Mouse (Mus musculus) spleen, adult 2 months (tissue): ENCODE data around the gene Hdgfl3. TPM values are rescaled to one million over a fixed set of nuclear protein-coding genes. Genes with fewer than 3 reads are reported as not detected.
A peak's percentile ranks its signal among the peaks of the same experiment; 100 is the strongest.

Experiments used
- DNase-seq, 2 experiments: peaks; one replicate each; pipeline versions ENCODE4 v3.0.0 to v3.0.0-alpha.2; 2012 to 2021; ENCODE audit warnings: low spot score in 2 of 2, low read depth in 1 of 2
- H3K27ac ChIP-seq: fragments of 200-500 bp; 2 replicates; pipeline ENCODE4 v1.5.1; 2012; ENCODE audit warnings: low read length, inconsistent platforms; ENCODE audit not compliant: insufficient read depth
- H3K27me3 ChIP-seq: fragments of 200-500 bp; 2 replicates; pipeline ENCODE4 v1.6.1; 2012; ENCODE audit warnings: mild to moderate bottlenecking, moderate library complexity, low read length, inconsistent platforms; ENCODE audit not compliant: control insufficient read depth, insufficient read depth
- H3K36me3 ChIP-seq: fragments of 200-500 bp; 2 replicates; pipeline ENCODE4 v1.6.1; 2012; ENCODE audit warnings: mild to moderate bottlenecking, low read length, inconsistent platforms; ENCODE audit not compliant: control insufficient read depth, insufficient read depth
- H3K4me1 ChIP-seq: fragments of 200-500 bp; 2 replicates; pipeline ENCODE4 v1.6.1; 2011; ENCODE audit warnings: inconsistent platforms; ENCODE audit not compliant: control insufficient read depth, insufficient read depth, insufficient read length
- H3K4me3 ChIP-seq: fragments of 200-500 bp; 2 replicates; pipeline ENCODE4 v1.5.1; 2011; ENCODE audit warnings: mild to moderate bottlenecking, inconsistent platforms; ENCODE audit not compliant: insufficient read depth, insufficient read length; ENCODE audit errors: extremely low read depth
- CTCF ChIP-seq: fragments of 200-500 bp; IDR thresholded peaks from 2 replicates; pipeline ENCODE4 v1.5.1; 2011; ENCODE audit warnings: mild to moderate bottlenecking, inconsistent platforms; ENCODE audit not compliant: insufficient read depth, insufficient read length, insufficient replicate concordance; ENCODE audit errors: extremely low read depth
- POLR2A ChIP-seq: fragments of 200-500 bp; IDR thresholded peaks from 2 replicates; pipeline ENCODE4 v1.6.1; 2011; ENCODE audit warnings: low read depth, low read length, inconsistent platforms
- WGBS: fragments of 180-500 bp; shearing (Covaris S2); methylation state at CpG from one replicate; pipeline ENCODE4 v1.1.7; 2018; 5-methylcytosine and 5-hydroxymethylcytosine counted together
- polyA plus RNA-seq: library from polyadenylated mRNA; depleted of rRNA; stranded (reverse); fragments of >200 nt; gene quantifications from 2 replicates; pipeline ENCODE4 v1.2.3, GENCODE M21; 2012

Gene Hdgfl3
- polyA plus RNA-seq, 1 experiment = 1.2 TPM

DNA sequence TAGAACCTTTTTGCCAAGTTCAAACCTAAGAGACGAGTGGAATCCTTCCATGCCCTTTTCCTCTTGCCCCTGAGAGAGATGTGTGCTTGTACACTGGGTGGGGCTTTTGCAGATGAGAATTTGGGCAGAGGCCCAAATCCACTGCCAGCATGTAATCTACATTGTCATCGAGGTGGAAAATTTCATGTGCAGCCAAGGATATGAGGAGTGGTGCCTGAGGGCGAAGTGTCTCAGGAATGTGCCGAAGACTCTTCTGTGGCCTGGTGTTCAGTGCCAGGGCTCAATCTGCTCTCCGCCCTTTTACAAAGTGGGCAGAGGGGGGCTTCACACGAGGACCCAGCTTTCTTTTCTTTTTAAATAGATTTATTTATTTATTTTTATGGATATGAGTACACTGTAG lies 59.6 kb downstream of the Hdgfl3 start:
- H3K4me3 ChIP-seq = no peak overlapping the region
- H3K27me3 ChIP-seq = no peaks in the 10 kb centered on the region
- WGBS = 89% methylated on average over 6 of the region's 6 CpGs
- no peak for DNase-seq
- no peaks in the 10 kb centered on the region for H3K4me1 ChIP-seq
- no peak for TF ChIP-seq CTCF
- TF ChIP-seq POLR2A = no peak
- H3K27ac ChIP-seq = no peak overlapping the region
- H3K36me3 ChIP-seq = peaks cover 20% of the 10 kb centered on the region

DNA sequence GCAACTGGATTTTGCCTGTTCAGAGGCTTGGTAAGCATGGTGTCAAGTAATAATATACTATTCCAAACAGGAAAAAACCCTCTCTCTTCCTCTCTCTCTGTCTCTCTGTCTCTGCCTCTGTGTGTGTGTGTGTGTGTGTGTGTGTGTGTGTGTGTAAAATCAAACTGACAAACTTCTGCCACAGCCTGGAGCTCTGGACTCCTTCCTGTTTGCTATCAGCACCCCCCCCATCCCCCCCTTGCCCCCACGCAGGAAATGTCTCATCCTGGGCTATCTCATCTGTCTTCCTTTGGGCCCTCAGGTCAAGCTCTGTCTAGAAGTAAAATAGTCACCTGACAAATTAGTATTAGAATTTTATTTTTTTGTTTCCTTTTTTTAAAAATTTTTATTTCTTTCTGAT lies 60.5 kb downstream of the Hdgfl3 start:
- no peak for DNase-seq
- 28% methylated on average over 1 of the region's 1 CpGs for WGBS
- no peaks in the 10 kb centered on the region for H3K27me3 ChIP-seq

DNA sequence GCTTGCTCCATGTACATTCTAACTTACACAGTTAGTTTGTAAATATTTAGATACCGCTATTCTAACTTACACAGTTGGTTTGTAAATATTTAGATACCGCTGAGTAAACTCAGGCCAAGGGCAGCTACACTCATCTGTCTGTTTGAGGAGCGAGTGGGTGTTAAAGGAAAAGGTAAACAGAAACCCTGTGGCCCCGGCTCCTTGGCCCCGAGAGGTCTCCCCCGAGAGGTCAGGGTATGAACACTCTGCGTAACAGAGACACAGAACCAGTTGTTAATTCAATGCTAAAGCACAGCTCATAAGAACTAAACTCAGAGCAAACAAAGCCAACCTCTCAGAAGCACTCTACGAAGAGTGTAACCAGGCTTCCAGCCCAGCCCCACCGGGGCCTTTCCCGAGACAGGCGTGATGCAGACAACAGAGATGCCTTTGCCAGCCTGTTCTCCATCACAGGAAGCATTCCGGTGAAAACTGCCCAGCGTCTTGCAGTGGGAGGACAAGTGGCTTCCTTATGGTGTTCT lies 61.7 kb downstream of the Hdgfl3 start:
- Histone ChIP-seq H3K27ac (no peak overlapping the region), H3K4me3 (no peak overlapping the region), H3K36me3 (peaks cover 24% of the 10 kb centered on the region), H3K4me1 (no peaks in the 10 kb centered on the region), H3K27me3 (no peaks in the 10 kb centered on the region)
- no peak for DNase-seq
- TF ChIP-seq POLR2A (no peak), CTCF (no peak)
- WGBS = 93% methylated on average over 13 of the region's 13 CpGs

More for the DNA sequence above, 60.5 kb downstream of the Hdgfl3 start:
- H3K4me1 ChIP-seq = no peaks in the 10 kb centered on the region
- TF ChIP-seq CTCF = no peak
- no peak for TF ChIP-seq POLR2A
- H3K36me3 ChIP-seq = peaks cover 25% of the 10 kb centered on the region
- H3K4me3 ChIP-seq = no peak overlapping the region
- no peak overlapping the region for H3K27ac ChIP-seq

DNA sequence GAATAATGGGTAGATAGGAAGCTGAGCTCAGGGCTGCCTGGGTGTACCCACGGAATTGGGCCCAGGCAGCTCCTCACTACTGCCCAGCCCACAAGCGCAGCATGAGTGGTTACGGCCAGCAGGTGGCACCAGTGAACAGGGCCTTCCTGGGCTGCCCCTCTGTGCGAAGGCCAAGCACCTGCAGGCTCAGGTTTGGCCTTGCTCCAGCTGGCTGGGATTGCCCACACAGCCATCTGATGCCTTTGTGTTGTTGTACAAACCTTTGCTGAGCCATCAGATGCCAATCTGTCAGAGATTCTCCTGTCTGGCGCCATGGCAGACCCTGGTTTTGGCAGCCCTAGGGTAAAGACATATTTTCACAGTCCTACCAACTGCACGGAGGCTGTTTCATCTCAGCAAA lies 66.1 kb downstream of the Hdgfl3 start:
- H3K36me3 ChIP-seq = peaks cover 26% of the 10 kb centered on the region
- H3K27ac ChIP-seq = no peak overlapping the region
- 29% methylated on average over 6 of the region's 6 CpGs for WGBS
- TF ChIP-seq POLR2A (no peak), CTCF (peak; percentile 93)
- H3K4me3 ChIP-seq = no peak overlapping the region
- no peaks in the 10 kb centered on the region for H3K27me3 ChIP-seq
- H3K4me1 ChIP-seq = peaks cover 5% of the 10 kb centered on the region; the same call in 1 of the 2 replicates
- peak in 1 of 2 experiments; percentile 69 for DNase-seq

DNA sequence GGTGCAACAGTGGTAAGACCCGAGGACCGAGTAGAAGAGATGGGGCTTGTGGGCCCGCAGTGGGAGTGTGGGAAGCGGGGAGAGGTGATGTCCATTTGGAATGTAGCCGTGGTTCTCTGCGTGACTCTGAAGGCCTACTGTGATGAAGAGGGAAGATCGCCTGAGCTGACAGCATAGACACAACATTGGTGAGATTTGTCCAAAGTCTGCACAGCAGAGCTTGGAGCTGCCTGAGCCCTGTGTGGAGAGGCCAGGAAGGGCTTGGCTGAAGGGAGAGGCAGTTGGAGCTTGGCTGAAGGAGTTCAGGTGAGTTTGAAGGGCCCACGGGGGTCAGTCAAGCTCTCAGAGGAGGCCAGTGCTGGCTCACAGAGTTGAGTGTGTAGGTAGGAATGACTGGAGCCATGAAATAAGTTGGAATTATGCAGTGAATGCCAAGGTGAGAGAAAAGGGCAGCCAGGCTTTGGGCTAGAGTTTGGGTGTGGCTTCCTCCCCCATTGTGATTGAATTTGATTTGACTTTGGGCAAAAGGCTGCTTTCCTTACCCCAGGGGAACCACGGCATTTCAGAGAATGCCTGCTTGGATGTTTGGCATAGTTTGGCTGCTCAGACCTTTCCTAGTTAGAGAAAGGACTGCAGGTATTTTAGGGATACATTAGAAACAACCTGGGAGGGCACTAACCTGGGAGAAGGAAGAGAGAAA lies 66.9 kb downstream of the Hdgfl3 start:
- Histone ChIP-seq H3K36me3 (peaks cover 22% of the 10 kb centered on the region), H3K27ac (no peak overlapping the region), H3K4me1 (peaks cover 12% of the 10 kb centered on the region; the same call in 1 of the 2 replicates), H3K4me3 (no peak overlapping the region), H3K27me3 (no peaks in the 10 kb centered on the region)
- no peak for DNase-seq
- 92% methylated on average over 9 of the region's 9 CpGs for WGBS
- TF ChIP-seq POLR2A (no peak), CTCF (no peak)

DNA sequence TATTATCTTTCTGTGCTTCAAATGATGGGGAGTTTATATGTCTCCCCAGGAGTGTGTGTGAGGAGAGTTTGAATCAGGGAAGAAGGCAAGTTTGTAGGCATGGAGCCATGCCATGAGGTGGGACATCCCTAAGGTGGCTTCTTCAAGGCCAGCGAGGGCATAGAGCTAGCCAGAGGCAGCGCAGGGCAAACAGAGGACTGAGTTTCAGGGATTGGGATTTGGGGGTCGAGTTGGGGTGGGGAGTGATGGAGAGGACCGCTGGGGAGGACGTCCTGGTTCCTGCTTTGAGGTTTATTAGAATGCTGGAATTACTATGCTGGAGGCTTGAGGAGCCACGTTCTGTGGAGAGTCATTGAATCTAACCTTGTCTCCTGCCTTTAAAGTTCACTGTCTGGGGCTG lies 68.3 kb downstream of the Hdgfl3 start:
- peaks cover 26% of the 10 kb centered on the region for H3K4me1 ChIP-seq
- no peaks in the 10 kb centered on the region for H3K27me3 ChIP-seq
- no peak overlapping the region for H3K27ac ChIP-seq
- 94% methylated on average over 6 of the region's 6 CpGs for WGBS
- peaks cover 14% of the 10 kb centered on the region for H3K36me3 ChIP-seq
- TF ChIP-seq CTCF (no peak), POLR2A (no peak)
- H3K4me3 ChIP-seq = no peak overlapping the region
- DNase-seq = no peak

DNA sequence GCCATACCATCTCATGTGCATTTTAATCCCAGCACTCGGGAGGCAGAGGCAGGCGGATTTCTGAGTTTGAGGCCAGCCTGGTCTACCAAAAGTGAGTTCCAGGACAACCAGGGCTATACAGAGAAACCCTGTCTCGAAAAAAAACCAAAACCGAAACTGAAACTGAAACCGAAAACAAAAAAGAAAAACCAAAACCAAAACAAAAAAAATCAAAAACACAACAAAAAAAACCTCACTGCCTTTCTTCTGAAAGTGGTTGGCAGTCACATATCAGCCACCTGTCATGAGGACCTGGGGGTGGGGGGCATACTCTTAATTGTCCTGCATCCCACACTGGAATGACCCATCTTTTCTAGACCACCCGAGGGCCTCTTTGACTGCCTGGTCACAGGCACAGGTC lies 69.7 kb downstream of the Hdgfl3 start:
- H3K4me3 ChIP-seq = no peak overlapping the region
- H3K36me3 ChIP-seq = peaks cover 8% of the 10 kb centered on the region; the same call in 1 of the 2 replicates
- peaks cover 31% of the 10 kb centered on the region for H3K4me1 ChIP-seq
- TF ChIP-seq CTCF = no peak
- no peak for TF ChIP-seq POLR2A
- no peak overlapping the region for H3K27ac ChIP-seq
- DNase-seq = no peak
- 69% methylated on average over 6 of the region's 6 CpGs for WGBS
- no peaks in the 10 kb centered on the region for H3K27me3 ChIP-seq
